Mouse (Mus musculus) neural tube, embryonic 15.5 days (tissue): ENCODE measurements around the gene Nphp4. TPM values are rescaled to one million over a fixed set of nuclear protein-coding genes. Genes with fewer than 3 reads are reported as not detected.

ENCODE experiments used
- ATAC-seq: fragments of 200-750 bp; cut with Nextera tagmentation; 2 replicates; pipeline ENCODE4 v1.8.0; 2017; ENCODE audit warnings: mild to moderate bottlenecking, moderate TSS enrichment, moderate library complexity; ENCODE audit not compliant: low FRiP score
- H3K27ac ChIP-seq: fragments of 300-500 bp; sonication (generic); replicated peaks from 2 replicates; pipeline ENCODE4 v1.5.1; 2015; ENCODE audit warnings: mild to moderate bottlenecking, inconsistent platforms
- H3K27me3 ChIP-seq: fragments of 300-500 bp; sonication (generic); replicated peaks from 2 replicates; pipeline ENCODE4 v1.6.1; 2015; ENCODE audit warnings: inconsistent platforms
- H3K36me3 ChIP-seq: fragments of 300-500 bp; sonication (generic); 2 replicates; pipeline ENCODE4 v1.6.1; 2015; ENCODE audit warnings: inconsistent platforms
- H3K4me1 ChIP-seq: fragments of 300-500 bp; sonication (generic); 2 replicates; pipeline ENCODE4 v1.6.1; 2015; ENCODE audit warnings: inconsistent platforms
- H3K4me2 ChIP-seq: fragments of 300-500 bp; sonication (generic); 2 replicates; pipeline ENCODE4 v1.6.1; 2015; ENCODE audit warnings: inconsistent platforms, mild to moderate bottlenecking, moderate library complexity
- H3K4me3 ChIP-seq: fragments of 300-500 bp; sonication (generic); replicated peaks from 2 replicates; pipeline ENCODE4 v1.5.1; 2015; ENCODE audit warnings: mild to moderate bottlenecking, inconsistent platforms
- H3K9ac ChIP-seq: fragments of 300-500 bp; sonication (generic); replicated peaks from 2 replicates; pipeline ENCODE4 v1.6.1; 2015; ENCODE audit warnings: mild to moderate bottlenecking, inconsistent platforms
- H3K9me3 ChIP-seq: fragments of 300-500 bp; sonication (generic); replicated peaks from 2 replicates; pipeline ENCODE4 v1.6.1; 2016; ENCODE audit warnings: inconsistent platforms
- WGBS: fragments of 180-500 bp; shearing (Covaris S2); methylation state at CpG from one replicate; pipeline ENCODE4 v1.1.7; 2015; ENCODE audit warnings: mixed read lengths; 5-methylcytosine and 5-hydroxymethylcytosine counted together
- polyA plus RNA-seq: library from polyadenylated mRNA; unstranded; fragments of >200 nt; fragmentation: Nextera tagmentation; extraction: Ambion mirVana; gene quantifications from 2 replicates; pipeline ENCODE4 v1.2.1, GENCODE M21; 2015

The Nphp4 gene
- polyA plus RNA-seq, 1 experiment from 2014 or later = 5.4 TPM

DNA sequence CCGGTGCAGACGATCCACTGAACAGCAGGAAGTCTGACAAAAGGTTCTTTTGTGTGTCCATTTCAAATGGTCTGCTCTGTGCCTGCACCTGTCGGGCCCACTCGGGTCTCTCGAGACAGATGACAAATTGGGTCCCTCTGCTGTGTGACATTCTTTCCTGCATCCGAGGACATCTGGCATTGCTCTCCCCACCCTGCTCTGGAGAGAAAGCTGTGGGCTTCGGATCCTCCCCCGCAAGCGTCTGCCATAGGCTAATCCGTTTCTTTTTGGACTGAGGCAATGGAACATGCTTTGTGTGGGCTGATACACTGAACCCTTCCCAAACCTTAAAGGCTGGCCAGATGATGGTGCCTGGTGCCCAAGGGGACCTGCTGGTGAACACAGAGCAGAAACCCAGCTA, 23.4 kb upstream of the Nphp4 start:
- Histone ChIP-seq H3K4me2 (no peak overlapping the region), H3K9ac (no peak overlapping the region), H3K9me3 (no peaks in the 10 kb centered on the region), H3K4me1 (peaks cover 17% of the 10 kb centered on the region), H3K27ac (no peak overlapping the region), H3K27me3 (no peaks in the 10 kb centered on the region), H3K4me3 (no peak overlapping the region), H3K36me3 (no peaks in the 10 kb centered on the region)
- WGBS = 11% methylated on average over 10 of the region's 10 CpGs
- no peak for ATAC-seq

DNA sequence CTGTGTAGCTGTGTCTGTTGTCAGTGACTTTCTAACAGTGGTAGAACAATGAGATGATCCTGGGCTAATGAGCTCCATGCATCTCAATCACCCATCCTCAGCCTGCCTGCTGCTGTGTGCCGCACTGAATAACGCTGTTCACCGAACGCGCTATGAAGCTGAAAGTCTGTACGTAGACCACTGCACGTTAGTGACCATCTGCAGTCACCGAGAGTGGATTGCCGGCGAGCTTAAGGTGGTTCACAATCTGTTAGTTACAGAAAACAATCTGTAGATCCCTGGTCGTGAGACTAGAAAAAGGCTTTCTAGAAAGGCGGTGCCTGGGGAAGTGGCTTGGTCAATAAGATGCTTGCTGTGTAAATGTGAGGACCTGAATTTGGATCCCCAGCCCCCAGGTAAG, 22.4 kb upstream of the Nphp4 start:
- H3K36me3 ChIP-seq = no peaks in the 10 kb centered on the region
- no peaks in the 10 kb centered on the region for H3K27me3 ChIP-seq
- no peak overlapping the region for H3K4me3 ChIP-seq
- no peak overlapping the region for H3K27ac ChIP-seq
- no peak for ATAC-seq
- H3K9ac ChIP-seq = no peak overlapping the region
- no peak overlapping the region for H3K4me2 ChIP-seq
- WGBS = 67% methylated on average over 12 of the region's 12 CpGs
- no peaks in the 10 kb centered on the region for H3K9me3 ChIP-seq
- H3K4me1 ChIP-seq = peaks cover 17% of the 10 kb centered on the region

DNA sequence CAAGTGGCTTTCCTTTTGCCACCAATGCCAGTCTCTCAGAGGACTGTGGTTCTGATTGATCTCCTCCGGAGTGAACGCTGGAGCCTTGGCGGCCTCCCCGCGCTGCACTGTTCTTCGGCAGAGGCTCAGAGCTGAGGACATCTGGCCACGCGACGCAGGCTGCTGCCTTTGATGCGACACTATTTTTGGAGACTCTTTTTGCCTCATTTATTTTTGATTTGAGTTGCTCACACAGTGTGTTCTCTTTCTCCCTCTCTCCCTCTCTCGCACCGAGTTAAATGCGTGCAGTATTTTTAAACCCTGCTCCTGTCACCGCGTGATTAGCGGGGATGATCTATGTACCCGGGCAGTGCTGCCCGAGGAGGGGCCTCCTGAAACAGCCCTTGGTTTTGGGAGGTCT, 19.9 kb upstream of the Nphp4 start:
- 0 out of 2 replicates have a peak overlapping the region, but pooled peaks have one; percentile 6 for H3K9ac ChIP-seq
- no peak for ATAC-seq
- peak overlapping the region; percentile 43 for H3K27ac ChIP-seq
- H3K27me3 ChIP-seq = no peaks in the 10 kb centered on the region
- no peaks in the 10 kb centered on the region for H3K9me3 ChIP-seq
- H3K4me2 ChIP-seq = no peak overlapping the region
- no peaks in the 10 kb centered on the region for H3K36me3 ChIP-seq
- H3K4me3 ChIP-seq = no peak overlapping the region
- peaks cover 17% of the 10 kb centered on the region for H3K4me1 ChIP-seq
- 50% methylated on average over 18 of the region's 18 CpGs for WGBS

DNA sequence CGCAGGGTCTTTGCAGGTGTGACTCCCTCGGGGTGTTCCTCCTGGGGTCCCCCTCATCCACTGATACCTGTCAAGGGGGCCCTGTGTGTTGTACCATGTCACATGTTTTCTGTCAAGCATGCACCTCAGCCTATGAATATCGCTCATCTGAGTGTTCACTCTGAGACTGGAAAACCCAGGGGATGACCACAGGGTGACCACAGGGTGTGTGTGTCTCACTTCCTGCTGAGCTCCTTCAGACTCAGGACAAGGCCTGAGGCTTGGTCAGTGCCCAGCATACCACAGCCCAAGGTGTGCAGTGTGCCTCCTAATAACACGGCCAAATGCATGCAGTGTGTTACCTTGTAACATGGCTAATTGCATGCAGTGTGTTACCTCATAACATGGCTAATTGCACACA, 18.8 kb upstream of the Nphp4 start:
- Histone ChIP-seq H3K27me3 (no peaks in the 10 kb centered on the region), H3K9me3 (no peaks in the 10 kb centered on the region), H3K9ac (no peak overlapping the region), H3K36me3 (no peaks in the 10 kb centered on the region), H3K4me3 (no peak overlapping the region), H3K4me1 (peaks cover 22% of the 10 kb centered on the region), H3K27ac (no peak overlapping the region), H3K4me2 (no peak overlapping the region)
- ATAC-seq = no peak
- 88% methylated on average over 4 of the region's 4 CpGs for WGBS

DNA sequence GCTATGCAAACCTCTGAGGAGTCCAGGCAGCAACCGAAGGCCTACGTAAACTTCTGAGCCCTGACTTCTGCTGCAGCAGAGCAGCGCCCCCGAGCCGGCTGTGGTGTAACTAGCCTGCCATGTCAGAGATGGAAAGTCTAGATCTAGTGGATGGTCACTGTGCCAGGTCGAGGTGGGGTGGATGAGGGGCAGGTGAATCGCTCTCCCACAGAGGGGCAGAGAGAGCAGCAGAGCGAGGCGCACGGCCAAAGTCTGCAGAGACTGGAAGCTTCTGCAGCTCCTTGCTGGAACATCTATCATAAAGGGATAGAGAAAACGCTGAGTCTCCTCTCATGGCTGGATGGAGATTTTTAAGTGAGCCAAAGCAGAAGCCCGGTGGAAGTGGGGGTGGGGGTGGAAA, 14.0 kb upstream of the Nphp4 start:
- WGBS = 86% methylated on average over 12 of the region's 12 CpGs

DNA sequence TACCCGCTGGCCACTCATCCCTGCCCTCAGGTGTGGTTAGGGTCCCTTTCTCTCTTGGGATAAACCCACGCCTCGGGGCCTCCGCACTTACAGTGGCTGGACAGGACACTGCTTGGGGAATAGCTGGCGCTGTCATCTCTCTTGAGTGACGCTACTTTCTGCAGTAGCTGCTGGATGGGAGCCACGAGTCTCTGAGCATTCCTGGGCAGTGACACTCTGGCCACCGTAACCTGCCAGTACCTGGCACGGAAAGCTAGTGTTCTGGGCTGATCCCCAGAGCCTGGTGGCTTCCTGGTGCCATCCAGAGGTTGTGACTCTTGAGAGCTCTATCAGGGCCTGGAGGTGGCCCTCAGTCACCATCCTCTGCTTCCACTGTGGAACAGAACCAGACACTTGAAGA, 13.4 kb upstream of the Nphp4 start:
- no peak for ATAC-seq
- H3K36me3 ChIP-seq = no peaks in the 10 kb centered on the region
- H3K9me3 ChIP-seq = no peaks in the 10 kb centered on the region
- H3K4me2 ChIP-seq = no peak overlapping the region
- H3K4me1 ChIP-seq = peaks cover 17% of the 10 kb centered on the region
- no peak overlapping the region for H3K4me3 ChIP-seq
- H3K27ac ChIP-seq = no peak overlapping the region
- WGBS = 89% methylated on average over 9 of the region's 9 CpGs
- no peaks in the 10 kb centered on the region for H3K27me3 ChIP-seq
- H3K9ac ChIP-seq = no peak overlapping the region

More for the DNA sequence above, 14.0 kb upstream of the Nphp4 start:
- Histone ChIP-seq H3K9ac (no peak overlapping the region), H3K27me3 (no peaks in the 10 kb centered on the region), H3K4me1 (peaks cover 17% of the 10 kb centered on the region), H3K27ac (no peak overlapping the region), H3K36me3 (no peaks in the 10 kb centered on the region), H3K4me3 (no peak overlapping the region), H3K4me2 (no peak overlapping the region), H3K9me3 (no peaks in the 10 kb centered on the region)
- ATAC-seq = no peak

DNA sequence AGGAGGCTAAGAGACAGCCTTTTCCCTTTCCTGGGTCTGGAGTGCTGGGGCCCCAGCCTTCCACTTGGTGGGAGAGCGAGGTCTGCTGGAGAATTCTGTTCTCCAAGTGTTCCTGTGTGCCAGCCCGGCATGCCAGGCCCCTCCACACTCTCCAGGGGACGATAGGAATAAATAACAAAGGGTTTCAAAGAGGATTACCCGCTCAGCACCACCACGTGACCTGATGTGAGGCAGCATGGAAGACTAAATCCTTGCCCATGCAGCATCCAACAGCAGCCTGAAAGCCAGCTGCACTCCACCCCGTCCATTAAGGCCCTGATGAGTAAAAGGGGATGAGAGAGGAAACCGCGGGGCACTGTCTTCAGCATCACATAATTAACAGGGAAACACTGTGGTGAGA, 11.4 kb upstream of the Nphp4 start:
- WGBS = 20% methylated on average over 8 of the region's 8 CpGs
- H3K36me3 ChIP-seq = no peaks in the 10 kb centered on the region
- H3K27ac ChIP-seq = no peak overlapping the region
- H3K9ac ChIP-seq = no peak overlapping the region
- ATAC-seq = no peak
- no peaks in the 10 kb centered on the region for H3K27me3 ChIP-seq
- H3K4me2 ChIP-seq = no peak overlapping the region
- no peak overlapping the region for H3K4me3 ChIP-seq
- no peaks in the 10 kb centered on the region for H3K9me3 ChIP-seq
- peaks cover 17% of the 10 kb centered on the region for H3K4me1 ChIP-seq

DNA sequence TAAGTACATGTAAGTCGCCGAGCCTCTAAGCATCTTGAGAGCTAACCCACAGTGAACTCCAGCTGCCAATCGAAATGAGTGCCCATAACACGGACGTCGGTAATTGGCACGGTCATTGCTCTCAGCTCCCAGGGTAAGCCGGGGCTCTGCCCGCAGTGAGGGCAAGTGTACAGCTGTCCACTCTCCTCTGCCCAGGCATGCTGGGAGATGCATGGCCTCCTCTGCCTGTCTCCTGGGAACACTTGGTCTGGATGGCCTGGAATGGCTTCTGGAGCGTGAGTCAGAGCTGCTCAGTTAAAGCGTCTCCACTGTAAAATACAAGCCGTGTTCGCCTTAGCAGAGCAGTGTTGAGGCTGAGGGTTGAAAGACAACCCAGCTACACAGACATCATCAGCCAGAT, 9.9 kb upstream of the Nphp4 start:
- Histone ChIP-seq H3K36me3 (no peaks in the 10 kb centered on the region), H3K27ac (no peak overlapping the region), H3K27me3 (no peaks in the 10 kb centered on the region), H3K4me3 (no peak overlapping the region), H3K9ac (no peak overlapping the region), H3K9me3 (0 out of 2 replicates have a peak, but pooled peaks cover 2% of the 10 kb centered on the region), H3K4me1 (peaks cover 17% of the 10 kb centered on the region), H3K4me2 (no peak overlapping the region)
- no peak for ATAC-seq
- 71% methylated on average over 13 of the region's 13 CpGs for WGBS

DNA sequence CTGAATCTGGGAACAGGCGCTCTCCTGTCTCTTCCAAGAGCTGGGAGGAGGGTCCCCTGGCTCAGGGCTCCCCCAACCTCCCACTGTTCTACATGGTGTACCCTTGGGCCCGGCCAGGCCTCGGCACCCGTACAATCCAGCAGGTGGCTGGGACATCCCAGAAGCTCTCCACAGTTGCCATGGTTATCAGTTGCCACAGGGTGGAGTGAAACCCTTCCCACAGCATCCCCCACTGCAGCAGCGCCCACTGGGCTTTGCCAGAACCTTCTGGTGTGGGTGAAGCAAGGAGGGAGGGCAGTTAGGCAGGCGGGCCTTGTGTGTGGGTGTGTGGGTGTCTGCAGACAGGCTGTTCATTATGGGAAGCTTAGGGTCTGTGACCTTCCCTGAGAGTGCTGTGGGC, 8.6 kb upstream of the Nphp4 start:
- Histone ChIP-seq H3K27me3 (no peaks in the 10 kb centered on the region), H3K4me3 (no peak overlapping the region), H3K9me3 (0 out of 2 replicates have a peak, but pooled peaks cover 3% of the 10 kb centered on the region), H3K9ac (no peak overlapping the region), H3K36me3 (no peaks in the 10 kb centered on the region), H3K4me2 (no peak overlapping the region), H3K4me1 (peaks cover 12% of the 10 kb centered on the region; the same call in 1 of the 2 replicates), H3K27ac (no peak overlapping the region)
- 77% methylated on average over 6 of the region's 6 CpGs for WGBS
- ATAC-seq = no peak

DNA sequence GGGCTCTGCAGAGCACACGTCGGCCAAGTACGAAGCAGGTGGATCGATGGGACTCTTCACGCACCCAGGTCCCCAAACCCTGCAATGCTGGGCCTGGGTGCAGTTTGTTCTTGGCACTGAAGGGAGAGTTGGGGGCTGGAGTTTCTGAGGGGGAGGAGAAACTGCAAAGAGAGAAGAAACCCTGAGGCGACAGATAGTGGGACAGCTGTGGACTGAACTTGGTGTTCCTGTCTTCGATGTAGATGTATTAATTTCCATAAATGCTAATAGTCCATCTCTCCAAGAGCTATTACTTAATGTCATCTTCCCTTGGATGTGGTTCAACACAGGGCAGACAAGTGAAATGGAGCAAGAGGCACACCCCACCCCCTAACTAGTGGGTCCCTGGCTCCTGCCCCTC, 565 bp upstream of the Nphp4 start:
- H3K9ac ChIP-seq = peak overlapping the region; percentile 57
- no peaks in the 10 kb centered on the region for H3K27me3 ChIP-seq
- ATAC-seq = no peak
- H3K27ac ChIP-seq = no peak overlapping the region
- 0 out of 2 replicates have a peak, but pooled peaks cover 3% of the 10 kb centered on the region for H3K9me3 ChIP-seq
- 86% methylated on average over 7 of the region's 7 CpGs for WGBS
- peaks cover 33% of the 10 kb centered on the region for H3K4me1 ChIP-seq
- peak overlapping the region; percentile 85 for H3K4me2 ChIP-seq
- no peaks in the 10 kb centered on the region for H3K36me3 ChIP-seq
- H3K4me3 ChIP-seq = peak overlapping the region; percentile 86

DNA sequence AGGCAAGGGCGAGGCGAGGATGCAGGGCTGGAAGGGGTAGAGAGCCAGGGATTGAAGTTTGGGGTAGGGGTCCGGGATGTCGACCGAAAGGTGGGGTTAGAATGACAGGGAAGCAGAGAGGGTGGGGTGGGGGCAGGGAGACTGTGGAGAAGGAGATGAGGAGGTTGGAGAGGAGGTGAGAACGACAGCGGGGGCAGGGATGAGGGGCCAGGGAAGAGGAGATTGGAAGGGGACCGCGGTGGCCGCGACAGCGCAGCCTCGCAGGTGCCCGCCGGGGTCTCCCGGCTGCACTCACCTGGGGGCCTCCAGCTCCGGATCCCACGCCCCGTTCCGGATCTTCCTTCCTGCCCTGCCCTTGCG, 580 bp downstream of the Nphp4 start:
- Histone ChIP-seq H3K4me3 (peak overlapping the region; percentile 86), H3K9me3 (no peaks in the 10 kb centered on the region), H3K27ac (peak overlapping the region; percentile 75), H3K27me3 (no peaks in the 10 kb centered on the region), H3K36me3 (no peaks in the 10 kb centered on the region), H3K4me1 (peaks cover 33% of the 10 kb centered on the region), H3K9ac (peak overlapping the region; percentile 57), H3K4me2 (peak overlapping the region; percentile 85)
- 1% methylated on average over 19 of the region's 21 CpGs for WGBS
- no peak; the same call in 1 of the 2 replicates for ATAC-seq

DNA sequence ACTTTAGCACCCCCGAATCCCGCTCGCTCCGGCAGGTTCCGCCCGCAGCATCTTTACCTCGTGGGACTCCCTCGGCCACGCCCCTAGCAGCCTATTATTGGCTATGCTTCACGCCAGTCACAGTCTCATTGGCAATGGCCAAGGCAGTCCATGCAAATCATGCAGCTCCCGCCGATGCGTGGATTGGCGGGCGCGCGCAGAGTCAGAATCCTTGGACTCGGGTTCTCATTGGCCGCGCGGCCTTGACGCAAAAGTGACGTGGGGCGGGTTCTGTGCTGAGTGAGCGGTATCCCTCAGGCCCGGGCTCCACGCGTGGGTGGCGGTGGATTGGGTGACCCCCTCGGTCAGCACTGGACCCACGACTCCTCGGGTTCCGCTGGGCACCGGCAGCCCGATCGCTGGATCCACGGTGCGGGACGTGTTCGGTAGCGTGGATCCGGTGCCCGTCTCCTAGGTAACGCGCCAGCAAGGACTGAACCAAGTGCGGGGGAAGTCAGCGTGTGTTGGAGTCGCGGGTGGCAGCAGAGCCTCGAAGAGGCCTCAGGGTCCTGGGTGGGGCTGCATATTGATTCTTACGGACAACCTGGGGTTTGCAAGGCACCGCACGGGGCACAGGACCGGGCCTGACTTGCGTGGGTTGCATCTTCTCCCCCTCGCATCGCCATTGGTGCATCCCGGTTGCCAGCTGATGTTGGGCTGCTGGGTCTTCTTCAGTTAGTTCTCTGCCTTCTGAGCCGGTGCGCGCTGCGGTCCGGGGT, 1.1 kb downstream of the Nphp4 start, which contains the start of gene Kcnab2:
Gene Kcnab2 (minus strand): TSS at position 406 of the 758 bp plus-strand sequence.
- Histone ChIP-seq H3K4me2 (peak within 1 kb of the TSS; percentile 85), H3K27me3 (no peaks in the 10 kb centered on the region), H3K9me3 (no peaks in the 10 kb centered on the region), H3K9ac (peak within 1 kb of the TSS; percentile 88), H3K4me1 (peaks cover 33% of the 10 kb centered on the region), H3K36me3 (no peaks in the 10 kb centered on the region), H3K4me3 (peak within 1 kb of the TSS; percentile 86), H3K27ac (peak within 1 kb of the TSS; percentile 94)
- peak; percentile 96 for ATAC-seq
- WGBS = under 1% methylated on average over 63 of the region's 63 CpGs
